Comparison of ENCODE assay signal across 12 mouse cellular contexts in genomic region chr1:74081573-74081989, GRCm38 (mm10). TPM values are rescaled to one million over a fixed set of nuclear protein-coding genes. Genes with fewer than 3 reads are reported as not detected.
DNase-seq lines count a peak whose midpoint lies in the region; ATAC-seq and TF ChIP-seq lines count a peak whose summit lies in the region.
"Had no signal": no experiment of that assay in that cellular context is flagged by ENCODE, and none has a peak within 500 bp of the region (broad histone marks: within the 10 kb centered on the region; RNA-seq: fewer than 3 reads in every experiment).

No protein-coding gene starts in this region.

- H3K4me3 ChIP-seq in kidney, adult 2 months (ENCODE audit: insufficient read depth, low read depth, low read length), result no peak overlapping the region
- no peak overlapping the region for H3K4me3 ChIP-seq in kidney, embryonic 16.5 days (ENCODE audit: low read length)
- H3K4me3 ChIP-seq: embryonic facial prominence, embryonic 12.5 days had no signal

- no peak overlapping the region for H3K4me2 ChIP-seq in kidney, embryonic 16.5 days (replicated peaks; ENCODE audit: low read depth, low read length)
- H3K4me2 ChIP-seq: embryonic facial prominence, embryonic 12.5 days had no signal

- peaks cover 32% of the 10 kb centered on the region for H3K4me1 ChIP-seq in kidney, adult 2 months (ENCODE audit: control insufficient read depth, insufficient read depth, low read length)
- H3K4me1 ChIP-seq in kidney, embryonic 16.5 days (ENCODE audit: insufficient read depth, low read length), result peaks cover 34% of the 10 kb centered on the region

- 18% methylated on average over 2 of the region's 2 CpGs for WGBS in kidney, adult 2 months
- WGBS in kidney, embryonic 16.5 days, result 22% methylated on average over 2 of the region's 2 CpGs

- H3K36me3 ChIP-seq in kidney, adult 2 months (ENCODE audit: control insufficient read depth, insufficient read depth, low read length), result no peaks in the 10 kb centered on the region
- H3K36me3 ChIP-seq in kidney, embryonic 16.5 days (ENCODE audit: insufficient read depth, low read length), result no peaks in the 10 kb centered on the region

- H3K9ac ChIP-seq in kidney, embryonic 16.5 days (replicated peaks; ENCODE audit: low read length), result no peak overlapping the region
- H3K9ac ChIP-seq: embryonic facial prominence, embryonic 12.5 days had no signal

- no peak for TF ChIP-seq POLR2A in kidney, adult 2 months (IDR thresholded peaks at IDR 0.05; ENCODE audit: low read depth, low read length)

- no peaks in the 10 kb centered on the region for H3K27me3 ChIP-seq in kidney, adult 2 months (replicated peaks; ENCODE audit: control insufficient read depth, insufficient read depth, low read length)
- H3K27me3 ChIP-seq in kidney, embryonic 16.5 days (ENCODE audit: insufficient read depth, low read length), result no peaks in the 10 kb centered on the region
- H3K27me3 ChIP-seq: embryonic facial prominence, embryonic 12.5 days had no signal

- ATAC-seq in kidney, embryonic 16.5 days (ENCODE audit: low FRiP score, low TSS enrichment), result no peak

- no peak overlapping the region for H3K27ac ChIP-seq in kidney, adult 2 months (ENCODE audit: insufficient read depth, low read depth, low read length)
- H3K27ac ChIP-seq in kidney, embryonic 16.5 days (ENCODE audit: low read length), result peak overlapping the region; percentile 71
- H3K27ac ChIP-seq: embryonic facial prominence, embryonic 12.5 days had no signal

- DNase-seq in kidney, adult 2 months, result peak; percentile 48
- no peak for DNase-seq in kidney, postnatal 25 days
- DNase-seq in urinary bladder, postnatal 25 days (ENCODE audit: low spot score), result peak; percentile 22
- no peak for DNase-seq in urinary bladder, postnatal 4 days (ENCODE audit: low spot score in 2 of 2)
- peak; percentile 58 for DNase-seq in telencephalon, adult 2 months (ENCODE audit: low read depth, low spot score)
- no peak for DNase-seq in spleen, postnatal 10 days (ENCODE audit: low spot score in 2 of 2)
- no peak for DNase-seq in thymus, adult 18-20 months
- DNase-seq: gastrocnemius, postnatal 36 days; thymus, adult 2 months had no signal

- TF ChIP-seq CTCF in kidney, adult 2 months (conservative IDR thresholded peaks at IDR 0.05; ENCODE audit: insufficient read depth, insufficient read length, low read depth, low read length), result no peak

- no peaks in the 10 kb centered on the region for H3K9me3 ChIP-seq in kidney, embryonic 16.5 days (ENCODE audit: low read length)
- H3K9me3 ChIP-seq: embryonic facial prominence, embryonic 12.5 days had no signal

RNA-seq across cellular contexts. Expression of gene Tns1, which starts 42.7 kb away (rescaled TPM):
- polyA plus RNA-seq in kidney, adult 2 months (2012; rRNA removed), result 400 and 465 TPM in 2 replicates
- polyA plus RNA-seq in kidney, embryonic 16.5 days (2015; fragmentation: Nextera tagmentation; extraction: Ambion mirVana), result 77.3 and 78.3 TPM in 2 replicates

RNA-seq across cellular contexts. Expression of gene Rufy4, which starts 43.8 kb away (rescaled TPM):
- 2.4 and 3.3 TPM in 2 replicates for polyA plus RNA-seq in kidney, adult 2 months (2012; rRNA removed)
- 0.22 and 0.32 TPM in 2 replicates for polyA plus RNA-seq in kidney, embryonic 16.5 days (2015; fragmentation: Nextera tagmentation; extraction: Ambion mirVana)
- polyA plus RNA-seq: liver, embryonic 16.5 days had no signal

Comparison
In these comparisons a context has a peak if more than half of its experiments do, and no peak if none do; other contexts are left out.
1. DNase-seq: peak in kidney, adult 2 months (single experiment), urinary bladder, postnatal 25 days (single experiment) and telencephalon, adult 2 months (single experiment); none in kidney, postnatal 25 days (0 of 2), urinary bladder, postnatal 4 days (0 of 2), spleen, postnatal 10 days (0 of 2) and thymus, adult 18-20 months (0 of 2).